Mouse (Mus musculus): Measurements from ENCODE around the gene Cdc5l.
A peak's percentile ranks its signal among the peaks of the same experiment; 100 is the strongest.
"Not testable (repeated sequence)": the region's sequence is repeated elsewhere in the genome, so short reads cannot be mapped to it uniquely, and the experiment has no call there.

Cdc5l gene

DNA sequence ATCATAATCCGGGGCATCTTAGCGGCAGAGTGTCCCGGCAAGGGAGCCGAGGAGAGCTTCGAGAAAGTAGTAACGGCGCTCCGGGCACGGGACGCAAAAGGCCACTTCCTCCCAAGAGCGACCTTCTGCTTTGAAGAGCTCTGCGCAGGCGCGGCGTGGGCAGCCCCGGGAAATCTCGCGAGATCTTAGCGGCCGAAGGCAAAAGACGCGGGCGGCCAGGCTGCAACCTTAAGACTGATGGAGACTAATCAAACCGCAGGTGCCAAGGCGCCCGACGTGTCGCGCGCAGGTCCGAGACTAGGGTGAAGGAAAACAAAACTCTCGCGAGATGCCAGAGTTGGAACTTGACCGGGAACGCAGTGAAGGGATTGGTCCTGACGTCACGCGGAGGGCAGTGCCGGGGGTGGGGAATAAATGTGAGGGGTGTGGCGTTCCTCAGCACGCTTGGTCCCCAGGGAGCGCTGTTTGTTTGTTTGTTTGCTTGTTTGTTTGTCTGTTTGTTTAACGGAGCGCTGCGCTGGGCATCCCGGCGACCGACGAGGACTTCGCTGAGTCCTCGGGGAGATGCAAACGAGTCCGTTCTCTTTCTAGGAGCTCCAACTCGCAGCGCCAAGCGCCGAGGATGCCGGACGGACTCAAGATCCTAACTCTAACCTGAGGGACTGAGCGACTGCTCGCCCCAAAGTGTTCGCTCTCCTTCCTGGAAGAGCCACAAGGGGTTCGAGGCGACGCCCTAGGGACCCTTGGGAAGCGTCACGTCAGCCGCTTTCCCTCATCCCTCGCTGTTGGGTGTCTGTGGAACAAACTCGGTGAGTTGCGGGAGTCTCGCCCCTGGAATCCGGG lies at the start of gene Cdc5l:
Gene Cdc5l, minus strand, starts transcription at position 319 of the 843 bp plus-strand sequence.
- peak; percentile 96 to 97 for DNase-seq (ENCODE audit: low spot score in 2 of 2)

- no peak for DNase-seq (ENCODE audit: low spot score in 2 of 2)
Measured at GRCm38 (mm10) chr17:45480429-45480828, 46.9 kb upstream of the Cdc5l start.

- peak; percentile 75 to 86 for DNase-seq (ENCODE audit: low spot score in 2 of 2)
Measured at GRCm38 (mm10) chr17:45478234-45478825, 44.8 kb upstream of the Cdc5l start.

- DNase-seq (ENCODE audit: low spot score in 2 of 2), result peak in 1 of 2 experiments; percentile 56
Measured at GRCm38 (mm10) chr17:45474669-45475465, 41.3 kb upstream of the Cdc5l start, which contains the start of gene Spats1. Spats1 (minus strand) TSS chr17:45475415.

GRCm38 (mm10) chr17:45474146-45474545 lies 40.6 kb upstream of the Cdc5l start:
- DNase-seq (ENCODE audit: low spot score in 2 of 2), result no peak

- DNase-seq (ENCODE audit: low spot score in 2 of 2), result no peak
Measured at GRCm38 (mm10) chr17:45473667-45474066, 40.1 kb upstream of the Cdc5l start.

GRCm38 (mm10) chr17:45470726-45471125 lies 37.2 kb upstream of the Cdc5l start:
- DNase-seq (ENCODE audit: low spot score in 2 of 2), result no peak

GRCm38 (mm10) chr17:45468302-45468701 lies 34.8 kb upstream of the Cdc5l start:
- DNase-seq (ENCODE audit: low spot score in 2 of 2), result no peak

DNA sequence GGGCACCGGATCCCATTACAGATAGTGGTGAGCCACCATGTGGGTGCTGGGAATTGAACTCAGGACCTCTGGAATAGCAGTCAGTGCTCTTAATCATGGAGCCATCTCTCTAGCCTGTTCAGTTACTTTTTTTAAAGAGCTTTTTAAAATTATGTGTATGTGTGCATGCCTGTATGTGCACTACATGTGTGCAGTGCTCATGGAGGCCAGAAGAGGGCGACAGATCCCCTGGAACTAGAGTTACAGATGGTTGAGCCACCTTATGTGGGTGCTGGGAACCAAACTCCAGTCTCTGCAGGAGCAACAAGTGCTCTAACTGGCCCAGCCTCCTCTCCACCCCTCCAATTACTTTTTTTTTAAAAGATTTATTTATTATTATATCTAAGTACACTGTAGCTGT lies 33.2 kb upstream of the Cdc5l start:
- DNase-seq (ENCODE audit: low spot score in 2 of 2), result no peak

- DNase-seq (ENCODE audit: low spot score in 2 of 2), result no peak
Measured at GRCm38 (mm10) chr17:45464255-45464654, 30.7 kb upstream of the Cdc5l start.

DNA sequence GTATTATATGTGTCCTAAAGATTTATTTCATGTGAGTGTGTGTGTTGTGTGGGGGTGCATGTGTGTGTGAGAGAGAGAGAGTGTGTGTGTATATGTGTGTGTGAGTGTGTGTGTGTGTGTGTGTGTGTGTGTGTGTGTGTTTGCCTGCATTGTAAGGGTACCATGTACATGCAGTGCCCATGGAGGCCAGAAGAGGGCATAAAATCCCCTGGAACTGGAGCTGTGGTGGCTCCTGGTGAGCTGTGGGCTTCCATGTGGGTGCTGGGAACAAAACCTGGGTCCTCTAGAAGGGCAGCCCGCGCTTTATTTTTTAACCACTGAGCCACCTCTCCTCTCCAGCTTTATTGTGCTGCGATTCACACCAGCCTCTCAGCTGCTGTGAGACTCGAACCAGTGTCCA lies 29.0 kb upstream of the Cdc5l start:
- DNase-seq (ENCODE audit: low spot score in 2 of 2), result no peak

- no peak for DNase-seq (ENCODE audit: low spot score in 2 of 2)
Measured at GRCm38 (mm10) chr17:45459062-45459461, 25.5 kb upstream of the Cdc5l start.

- no peak for DNase-seq (ENCODE audit: low spot score in 2 of 2)
Measured at GRCm38 (mm10) chr17:45458516-45458915, 25.0 kb upstream of the Cdc5l start.

- peak in 1 of 2 experiments; percentile 55 for DNase-seq (ENCODE audit: low spot score in 2 of 2)
Measured at GRCm38 (mm10) chr17:45457487-45457886, 23.9 kb upstream of the Cdc5l start.

DNA sequence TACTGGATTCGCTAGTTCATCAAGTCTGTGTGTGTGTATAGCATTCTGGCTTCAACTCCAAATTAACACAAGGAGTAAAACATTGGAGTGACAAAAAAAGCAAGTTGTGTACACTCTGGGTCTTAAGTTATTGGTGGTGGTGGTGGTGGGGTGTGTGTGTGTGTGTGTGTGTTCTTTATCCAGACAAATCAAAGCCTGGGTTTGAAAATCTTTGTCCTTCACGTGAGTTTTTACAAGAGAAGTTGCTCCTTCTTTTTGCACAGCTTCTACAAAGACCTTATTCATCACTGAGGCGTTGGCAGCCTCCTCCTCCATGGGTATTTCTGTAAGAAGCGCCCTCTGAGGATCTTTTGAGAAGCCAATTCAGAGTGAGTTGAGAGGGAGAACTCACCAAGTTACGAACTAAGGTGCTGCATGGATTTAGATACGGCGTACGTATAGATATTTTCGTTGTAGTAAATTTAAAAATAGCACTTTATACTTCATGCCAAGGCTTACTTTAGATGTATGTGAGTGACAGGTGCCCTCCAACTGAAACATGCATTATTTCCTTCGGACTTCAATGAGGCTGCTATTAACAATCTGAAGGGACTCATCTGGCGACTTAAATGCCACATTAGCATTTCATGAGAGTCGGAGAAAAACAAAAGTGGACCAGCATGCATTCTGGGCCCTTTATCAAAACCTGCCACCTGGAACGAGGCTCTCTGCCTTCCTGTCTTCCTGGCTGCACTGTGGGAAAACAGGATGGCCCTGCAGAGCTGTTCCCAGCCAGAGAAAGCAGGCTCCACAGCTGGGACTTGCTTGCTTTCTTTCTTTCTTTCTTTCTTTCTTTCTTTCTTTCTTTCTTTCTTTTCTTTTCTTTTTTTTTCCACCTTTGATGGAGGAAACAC lies 23.0 kb upstream of the Cdc5l start:
- no peak for DNase-seq (ENCODE audit: low spot score in 2 of 2)

DNA sequence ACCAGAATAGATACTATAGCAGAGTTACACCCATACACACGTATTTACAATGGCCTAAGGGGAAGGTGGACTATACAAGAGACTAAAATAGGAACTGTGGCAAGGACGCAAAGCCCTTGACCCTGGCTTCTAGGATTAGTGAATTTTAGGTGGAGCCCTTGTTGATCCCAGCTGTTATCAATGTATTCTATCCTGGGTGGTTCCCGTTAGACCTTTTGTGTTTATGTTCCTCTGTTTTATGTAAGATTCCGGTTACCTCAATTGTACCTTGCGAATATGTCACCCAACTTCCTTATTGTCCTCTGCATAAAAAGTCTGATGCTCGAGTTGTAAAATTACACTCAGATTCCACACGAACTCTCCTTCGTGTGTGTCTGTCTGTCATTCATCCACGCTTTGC lies 22.2 kb upstream of the Cdc5l start:
- not testable (repeated sequence) for DNase-seq (ENCODE audit: low spot score in 2 of 2)

- no peak for DNase-seq (ENCODE audit: low spot score in 2 of 2)
Measured at GRCm38 (mm10) chr17:45454794-45455193, 21.3 kb upstream of the Cdc5l start.

DNA sequence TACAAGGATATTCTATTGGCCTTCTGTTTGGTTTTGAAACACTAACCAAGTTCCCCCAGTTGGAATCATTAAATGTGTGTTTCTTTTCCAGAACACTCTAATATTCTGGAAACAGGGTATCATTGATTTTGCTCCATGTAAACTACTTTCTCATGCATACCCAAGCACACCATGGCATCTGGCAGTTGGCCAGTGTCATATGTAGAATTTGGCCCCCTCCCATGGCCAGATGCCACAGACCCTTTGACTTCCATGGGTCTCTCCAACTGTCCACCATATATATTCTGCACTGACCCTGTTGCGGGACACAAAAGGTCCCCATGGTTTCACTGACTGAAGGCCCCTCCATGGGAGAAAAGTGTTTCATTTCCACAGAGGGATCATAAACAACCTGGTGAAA lies 18.7 kb upstream of the Cdc5l start:
- DNase-seq (ENCODE audit: low spot score in 2 of 2), result no peak

DNA sequence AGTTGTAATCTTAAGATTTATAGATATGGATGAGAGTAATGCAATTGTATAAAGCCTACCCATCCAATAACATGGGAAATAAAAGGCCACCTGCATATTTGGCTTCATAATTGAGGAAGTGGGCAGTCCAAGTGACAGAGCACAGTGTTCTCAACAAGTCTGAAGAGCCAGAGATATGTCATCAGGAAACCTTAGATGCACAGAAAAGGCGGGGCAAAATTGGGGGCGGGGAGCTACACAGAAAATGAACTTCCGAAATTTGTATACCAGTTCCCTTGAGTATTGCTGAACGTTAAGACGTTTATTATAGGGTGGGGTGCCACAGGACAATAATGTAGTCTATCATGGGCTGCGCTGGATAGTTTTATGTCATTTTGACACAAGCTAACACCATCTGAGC lies 16.6 kb upstream of the Cdc5l start:
- peak in 1 of 2 experiments; percentile 43 for DNase-seq (ENCODE audit: low spot score in 2 of 2)

GRCm38 (mm10) chr17:45449586-45449985 lies 16.0 kb upstream of the Cdc5l start:
- no peak for DNase-seq (ENCODE audit: low spot score in 2 of 2)

- DNase-seq (ENCODE audit: low spot score in 2 of 2), result no peak
Measured at GRCm38 (mm10) chr17:45447063-45447462, 13.5 kb upstream of the Cdc5l start.
